Mouse (Mus musculus): ENCODE measurements at regions not wholly inside any gene's neighbourhood (a gene's known extent, or its start where the extent isn't known, plus 50 kb on each side); places are given as distances from the start of the nearest gene placed in this dataset.
A peak's percentile ranks its signal among the peaks of the same experiment; 100 is the strongest.

DNA sequence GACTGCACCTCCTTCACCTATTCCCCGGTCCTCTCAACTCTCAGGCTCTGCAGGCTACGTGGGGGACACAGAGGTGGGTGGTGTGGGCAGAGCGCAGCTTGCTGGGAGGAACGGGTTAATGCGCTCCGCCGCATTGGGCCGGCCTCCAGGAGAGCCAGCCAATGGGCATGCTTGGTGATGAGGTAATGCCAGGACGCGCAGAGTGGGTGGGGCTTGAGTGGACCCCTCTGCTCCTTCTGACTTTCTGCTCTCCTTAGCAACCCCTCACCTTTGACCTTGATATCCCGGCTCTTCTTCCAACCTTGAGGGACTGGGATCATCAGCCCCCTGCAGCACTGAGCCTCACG lies 85.2 kb downstream of the 1700001O22Rik start:
- peak; percentile 69 to 87 for DNase-seq (ENCODE audit: low spot score in 2 of 2)

DNA sequence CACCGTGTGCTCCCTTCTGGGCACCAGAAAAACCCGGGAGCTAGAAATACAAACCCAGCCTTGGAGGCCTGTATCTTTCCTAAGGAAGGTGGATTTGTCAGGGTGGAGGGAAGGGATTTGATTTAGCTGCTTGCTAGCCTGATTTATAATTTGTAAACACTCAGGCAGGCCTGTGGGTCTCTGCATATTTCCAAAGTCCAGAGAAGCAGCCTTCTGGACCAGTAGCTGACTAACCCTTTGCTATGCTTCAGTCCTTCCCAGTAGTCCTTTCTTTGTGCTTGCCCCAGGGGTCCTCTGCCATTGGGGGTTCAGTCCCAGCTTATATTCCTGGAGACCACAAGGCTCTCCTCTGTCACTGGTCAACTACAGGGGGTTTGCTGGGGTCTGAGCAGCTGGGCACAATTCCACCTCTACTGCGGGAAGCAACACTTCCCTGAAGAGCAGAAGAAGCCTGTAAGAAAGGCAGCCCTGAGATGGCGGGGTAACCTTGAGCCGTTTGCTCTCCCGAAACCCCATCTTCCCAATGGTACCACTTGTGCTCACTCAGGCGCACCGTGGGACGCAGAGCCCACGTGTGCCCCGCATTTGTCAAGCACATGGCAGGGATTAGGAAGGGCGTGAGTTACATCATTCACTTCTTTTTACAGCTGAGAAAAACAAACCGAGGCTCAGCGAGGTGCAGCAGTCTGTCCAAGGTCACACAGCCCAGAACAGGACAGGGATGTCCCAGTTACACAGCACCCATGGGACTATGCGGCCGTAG lies 85.7 kb downstream of the 1700001O22Rik start:
- DNase-seq (ENCODE audit: low spot score in 2 of 2) = no peak

DNA sequence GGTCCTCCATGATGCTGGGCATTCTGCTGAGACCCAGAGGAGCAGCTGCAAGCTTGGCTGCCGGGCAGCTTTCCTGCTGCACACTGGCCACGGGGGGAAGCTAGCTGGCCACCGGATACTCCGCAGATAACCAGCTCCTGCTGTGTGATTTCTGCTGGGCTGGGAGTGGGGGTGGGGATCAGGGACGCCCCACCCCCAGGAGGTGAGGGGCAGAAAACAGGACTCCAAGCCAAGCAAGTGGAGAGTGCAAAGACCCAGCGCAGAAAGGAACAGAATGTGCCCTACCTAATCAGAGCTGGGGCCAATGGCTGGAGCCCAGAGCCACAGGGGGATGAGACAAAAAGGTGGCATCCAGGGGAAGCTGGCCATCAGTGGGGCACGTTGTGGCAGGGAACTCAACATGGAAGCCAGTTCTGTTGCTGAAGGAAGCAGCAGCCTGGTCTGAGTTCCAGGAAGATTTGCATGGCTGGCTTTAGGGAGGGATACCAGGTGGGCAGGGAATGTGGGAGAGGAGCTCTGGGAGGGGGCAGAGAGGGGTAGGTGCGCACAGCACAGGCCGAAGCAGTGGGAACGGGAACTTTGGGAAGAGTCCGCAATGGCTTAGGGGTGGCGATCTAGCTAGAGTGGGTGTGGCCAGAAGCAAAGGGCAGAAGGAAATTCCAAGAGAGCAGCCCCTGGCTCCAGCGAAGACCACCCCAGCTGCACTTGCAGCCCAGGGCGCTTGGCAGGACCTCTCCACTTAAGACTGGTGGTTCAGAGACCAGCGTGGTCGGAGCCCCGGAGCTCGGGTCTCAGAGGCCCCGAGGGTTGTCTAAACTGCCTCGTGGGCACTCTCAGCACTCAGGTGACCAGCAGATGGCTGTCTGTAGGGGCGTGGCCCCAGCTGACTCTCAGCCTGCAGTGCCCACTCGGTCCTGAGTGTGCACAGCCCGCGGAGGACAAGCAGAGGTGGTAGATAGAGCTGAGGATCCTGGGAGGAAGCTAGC lies 86.6 kb downstream of the 1700001O22Rik start:
- peak in 1 of 2 experiments; percentile 56 for DNase-seq (ENCODE audit: low spot score in 2 of 2)

DNA sequence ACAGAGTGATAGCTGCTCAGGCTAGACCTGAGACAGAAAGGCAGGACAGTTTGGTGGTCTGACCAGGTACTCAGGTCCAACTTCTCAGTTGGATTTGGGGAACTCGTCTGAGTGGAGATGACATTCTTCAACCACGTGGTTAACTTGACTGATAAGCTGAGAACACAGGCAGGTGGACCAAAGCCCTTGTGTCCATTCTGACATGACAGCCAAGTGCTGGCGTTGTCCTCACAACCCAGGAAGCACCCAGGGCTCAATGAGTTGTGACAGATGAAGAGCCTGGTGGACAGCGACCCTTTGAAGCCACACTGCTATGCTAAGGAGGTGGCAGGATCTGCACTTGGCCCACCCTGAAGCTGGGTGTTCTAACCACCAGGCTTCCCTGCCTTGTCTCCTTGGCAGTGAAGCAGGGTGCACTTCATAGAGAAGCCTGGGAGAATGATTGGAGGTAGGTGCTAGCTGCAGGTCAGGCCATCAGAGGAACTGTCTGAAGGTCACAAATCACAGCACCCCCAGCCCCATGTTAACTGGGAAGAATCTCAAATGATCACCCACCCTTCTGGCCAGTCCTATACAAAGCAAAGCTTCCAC lies 87.6 kb downstream of the 1700001O22Rik start:
- no peak for DNase-seq (ENCODE audit: low spot score in 2 of 2)

DNA sequence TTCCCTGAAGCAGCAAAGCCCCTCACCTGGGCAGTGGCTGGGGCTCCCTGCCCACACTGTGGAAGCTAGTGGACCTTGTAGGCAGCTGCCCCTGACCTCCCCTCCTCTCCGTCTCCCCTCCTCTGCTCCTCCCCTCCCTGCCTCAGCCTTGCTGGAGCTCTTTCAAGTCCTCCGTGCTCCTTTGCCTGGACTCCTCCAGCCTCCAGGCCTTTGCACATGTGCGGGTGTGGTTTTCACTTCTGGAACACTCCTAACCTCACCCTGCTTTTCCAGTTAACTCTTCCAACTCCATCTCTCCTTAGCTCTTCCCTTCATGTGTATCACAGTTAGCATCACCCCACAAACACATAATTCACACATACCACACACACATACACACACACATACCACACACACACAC lies 89.9 kb downstream of the 1700001O22Rik start:
- no peak for DNase-seq (ENCODE audit: low spot score in 2 of 2)

DNA sequence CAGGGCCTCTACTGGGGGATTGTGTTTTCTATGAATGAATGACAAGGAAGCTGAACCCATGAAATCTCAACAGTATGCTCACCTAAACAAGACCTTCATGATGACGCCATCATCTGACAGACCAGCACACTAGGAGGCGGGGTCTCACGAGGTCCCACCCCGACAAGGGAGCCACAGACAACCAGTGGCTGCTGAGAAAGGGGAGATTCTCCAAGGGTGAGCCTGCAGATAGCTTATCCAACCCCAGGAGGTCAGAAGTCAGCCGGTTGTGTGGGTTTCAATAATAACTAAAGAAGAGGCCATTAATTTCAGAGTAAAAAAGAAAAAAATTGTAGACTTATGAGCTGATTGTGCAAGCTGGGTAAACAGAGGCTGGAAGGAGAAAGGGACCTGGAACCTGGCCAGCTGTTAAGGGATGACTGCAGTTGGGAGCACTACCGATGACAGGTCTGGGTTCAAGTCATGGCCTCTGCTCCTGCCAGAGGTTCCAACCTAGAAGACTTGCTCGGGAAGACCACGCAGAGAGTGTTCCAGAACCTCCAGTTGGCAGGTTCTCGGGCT lies 90.5 kb downstream of the 1700001O22Rik start:
- DNase-seq (ENCODE audit: low spot score in 2 of 2) = no peak

DNA sequence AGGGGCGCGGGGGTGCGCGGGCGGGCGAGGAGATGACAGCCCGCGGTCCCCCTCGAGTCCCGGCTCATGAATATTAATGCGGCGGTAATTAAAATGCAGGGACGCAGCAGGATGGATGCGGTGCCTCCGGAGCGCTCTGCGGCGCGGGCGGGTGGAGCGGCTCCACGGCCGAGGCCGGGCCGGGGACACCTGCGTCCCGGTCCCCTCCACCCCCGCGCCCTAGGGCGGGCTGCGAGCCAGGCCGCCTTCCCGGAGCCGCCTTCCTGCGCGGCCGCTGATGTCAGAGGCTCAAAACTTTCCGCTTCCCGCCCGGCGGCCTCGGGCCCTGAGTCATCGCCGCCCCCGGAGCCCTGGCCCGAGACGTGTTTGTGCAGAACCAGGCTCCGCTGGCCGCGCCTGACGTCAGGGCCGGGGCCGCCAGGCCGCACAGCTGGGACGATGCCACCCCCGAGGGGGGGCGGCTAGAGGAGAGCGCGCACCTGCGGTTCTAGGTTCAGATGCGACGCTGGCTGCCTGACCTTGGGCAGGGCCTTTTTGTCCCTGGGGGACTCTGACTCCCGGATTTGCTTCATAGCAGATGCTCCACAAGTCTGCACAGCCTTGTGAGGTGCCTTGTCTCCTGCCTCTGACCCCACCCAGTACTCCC lies 91.5 kb downstream of the 1700001O22Rik start:
- peak; percentile 84 to 90 for DNase-seq (ENCODE audit: low spot score in 2 of 2)

DNA sequence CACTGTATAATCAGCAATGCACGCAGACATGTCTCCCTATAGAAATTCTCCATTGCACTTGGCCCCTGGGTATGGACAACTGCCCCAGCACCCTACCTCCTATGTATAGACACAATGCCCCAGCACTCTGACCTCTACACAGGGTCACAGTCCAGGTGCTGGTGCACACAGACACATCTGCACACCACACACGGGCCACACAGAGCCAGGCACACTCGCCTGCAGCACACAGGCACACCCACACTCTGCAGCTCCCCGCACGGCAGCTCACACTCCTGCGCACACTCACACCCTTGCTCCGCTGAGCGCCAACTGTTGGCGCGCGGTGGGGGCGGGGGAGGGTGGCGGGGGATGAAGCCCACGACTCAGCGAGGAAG lies 92.0 kb downstream of the 1700001O22Rik start:
- DNase-seq (ENCODE audit: low spot score in 2 of 2) = no peak

DNA sequence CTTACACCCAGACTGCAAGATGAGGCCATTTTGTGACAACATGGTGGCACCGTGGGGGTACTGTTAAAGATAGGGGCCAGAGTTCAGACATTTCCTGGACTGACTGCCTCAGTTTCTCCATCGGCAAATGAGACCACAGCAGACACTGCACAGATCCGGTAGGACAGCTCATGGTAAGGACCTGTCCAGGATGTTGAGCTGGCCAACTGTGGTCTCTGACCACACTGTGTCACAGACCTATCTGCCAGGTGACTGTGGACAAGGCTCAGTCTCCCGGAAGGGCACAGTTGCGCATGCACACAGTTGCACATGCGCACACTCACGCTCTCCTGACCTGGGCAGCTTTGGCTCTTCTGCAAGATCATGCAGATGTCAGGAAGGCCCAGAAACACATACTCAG lies 92.6 kb downstream of the 1700001O22Rik start:
- DNase-seq (ENCODE audit: low spot score in 2 of 2) = no peak

DNA sequence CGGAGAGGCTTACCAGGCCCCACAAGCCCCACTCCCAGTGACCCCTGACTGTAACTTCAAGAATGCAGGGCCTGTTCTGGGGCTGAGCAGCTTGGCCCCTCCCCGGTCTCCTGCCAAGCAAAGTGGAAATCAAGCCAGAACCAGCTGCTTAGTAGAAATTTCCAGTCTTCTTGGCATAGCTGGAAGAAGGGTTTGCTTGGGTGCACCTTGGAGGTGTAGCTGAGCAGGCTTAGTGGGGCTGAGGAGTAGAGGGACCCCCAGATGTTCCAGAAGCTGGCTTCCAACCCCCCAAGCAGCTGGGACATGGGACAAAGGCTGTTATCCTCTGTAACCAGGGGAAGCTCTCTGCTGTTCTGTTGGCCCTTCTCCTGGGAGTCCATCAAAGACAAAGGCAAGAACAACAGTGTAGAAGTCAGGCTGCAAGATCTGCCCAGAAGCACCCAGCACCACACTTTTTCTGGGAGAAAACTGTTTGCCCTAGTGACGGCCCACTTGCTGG lies 94.0 kb downstream of the 1700001O22Rik start:
- no peak for DNase-seq (ENCODE audit: low spot score in 2 of 2)

DNA sequence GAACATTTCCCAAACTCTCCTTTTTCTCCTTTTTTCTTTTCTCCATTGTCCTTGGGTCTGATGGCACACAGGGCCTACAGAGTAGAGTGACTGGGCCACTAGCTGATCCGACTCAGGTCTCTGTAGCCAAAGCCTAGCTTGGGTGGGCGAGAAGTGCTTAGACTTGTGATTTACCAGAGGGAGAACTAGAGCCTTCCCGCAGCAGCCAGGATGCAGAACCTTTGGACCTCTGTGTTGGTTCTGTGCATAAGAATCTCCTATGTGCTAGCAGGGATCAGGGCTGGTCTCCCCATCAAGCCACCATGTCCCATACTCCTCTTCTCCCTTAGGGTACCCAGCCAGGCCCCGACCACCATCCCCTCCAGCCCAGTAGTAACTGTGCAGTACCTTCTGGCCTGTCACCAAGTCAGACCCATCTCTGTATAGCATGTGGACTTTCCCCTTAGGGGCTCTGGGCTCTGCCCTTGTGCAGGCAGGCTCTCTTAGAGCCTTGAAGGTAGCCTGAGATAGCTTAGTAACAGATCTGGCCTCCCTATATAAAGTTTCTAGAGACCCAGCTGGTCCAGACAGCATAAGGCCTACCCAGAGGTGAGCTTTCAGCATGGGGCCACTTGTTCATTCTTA lies 94.6 kb downstream of the 1700001O22Rik start:
- DNase-seq (ENCODE audit: low spot score in 2 of 2) = no peak

DNA sequence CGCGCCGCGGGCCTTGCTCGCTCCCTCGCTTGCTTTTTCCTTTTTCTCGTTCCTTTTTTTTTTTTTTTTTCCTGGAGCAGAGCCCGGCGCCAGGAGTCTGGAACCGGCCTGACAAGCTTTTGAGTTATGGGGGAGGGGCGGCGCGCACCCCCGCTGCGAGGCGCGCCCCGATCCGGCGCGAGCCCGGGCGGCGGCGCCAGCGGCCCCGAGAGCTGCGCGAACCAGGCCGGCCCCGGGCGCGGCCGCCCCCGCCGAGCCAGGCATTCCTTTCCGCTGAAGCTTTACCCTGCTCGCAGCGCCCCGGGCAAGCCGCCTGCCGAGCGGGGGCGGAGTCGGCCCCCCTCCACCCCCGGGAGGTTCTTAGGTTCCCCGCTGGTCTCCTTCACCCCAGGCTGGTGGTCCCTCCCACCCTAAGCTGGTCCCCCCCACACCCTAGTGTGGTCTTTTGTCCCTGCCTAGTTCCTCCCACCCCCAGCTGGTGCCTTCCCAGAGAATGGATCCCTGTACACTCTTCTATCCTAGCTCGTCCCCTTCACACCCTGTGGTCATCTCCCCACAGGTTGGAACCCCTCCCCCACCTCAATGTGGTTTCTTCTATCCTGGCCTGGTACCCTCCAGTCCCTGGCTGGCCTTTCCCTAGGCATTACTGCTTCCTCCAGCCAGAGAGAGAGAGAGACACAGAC lies 95.3 kb downstream of the 1700001O22Rik start:
- peak; percentile 80 to 87 for DNase-seq (ENCODE audit: low spot score in 2 of 2)

DNA sequence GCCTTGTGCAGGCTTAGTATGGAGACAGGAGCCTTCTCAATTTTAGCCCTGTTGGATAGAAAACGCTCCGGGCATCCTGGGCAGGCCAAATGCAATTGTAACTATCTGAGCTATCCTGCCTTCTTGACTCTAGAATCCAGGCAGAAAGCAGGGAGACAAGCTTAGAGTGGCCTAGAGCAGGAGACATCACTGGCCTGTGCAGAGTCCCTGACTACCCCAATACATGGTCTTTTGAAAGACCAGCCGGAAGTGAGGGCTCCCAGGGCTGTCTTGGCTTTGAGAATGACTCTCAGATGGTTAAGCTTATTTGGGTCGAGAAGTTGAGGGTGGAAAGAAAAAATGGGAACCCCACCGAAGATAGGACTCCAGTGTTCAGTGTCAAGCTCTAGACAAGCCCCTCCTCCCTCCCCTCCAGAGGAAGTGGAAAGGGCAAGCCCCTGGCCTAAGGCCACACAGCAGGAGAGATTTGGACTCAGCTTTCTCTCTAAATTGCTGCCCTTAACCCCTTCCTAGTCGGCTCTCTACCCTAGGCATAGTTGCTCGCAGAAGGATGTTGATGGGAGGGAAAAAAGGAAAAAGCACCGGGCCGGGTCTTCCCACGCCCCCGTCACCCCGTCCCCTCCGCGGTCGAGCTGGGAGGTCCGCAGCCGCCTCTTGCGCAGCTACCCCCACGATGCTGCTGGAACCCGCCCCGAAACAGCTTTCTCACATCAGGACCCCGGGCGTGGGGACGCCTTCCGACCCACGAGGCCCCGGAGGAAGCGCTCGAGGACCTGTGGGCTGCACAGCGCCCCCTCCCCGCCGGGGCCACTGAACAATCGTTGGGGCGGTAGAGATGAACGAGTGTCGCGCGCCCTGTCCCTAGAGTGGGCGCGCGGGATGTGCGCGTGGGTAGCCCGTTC lies 96.1 kb downstream of the 1700001O22Rik start:
- peak in 1 of 2 experiments; percentile 73 for DNase-seq (ENCODE audit: low spot score in 2 of 2)

DNA sequence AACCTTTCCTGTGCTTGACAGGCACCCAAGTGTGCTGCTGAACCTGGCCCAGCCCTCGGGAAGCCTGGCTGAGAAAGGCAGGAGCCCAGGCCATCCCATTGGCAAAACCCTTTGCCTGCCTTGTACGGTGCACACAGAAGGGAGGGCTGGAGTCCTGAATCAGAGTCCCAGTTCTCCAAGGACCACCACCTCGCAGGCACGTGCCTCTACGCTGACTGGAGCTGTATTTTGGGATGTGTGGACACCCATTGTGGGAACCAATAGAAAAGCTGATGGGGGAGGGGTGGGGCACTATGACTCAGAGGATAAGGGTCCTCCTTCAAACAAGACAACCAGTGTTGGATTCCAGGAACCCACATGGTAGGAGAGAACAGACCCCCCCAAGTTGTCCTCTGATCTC lies 97.4 kb downstream of the 1700001O22Rik start:
- no peak for DNase-seq (ENCODE audit: low spot score in 2 of 2)

DNA sequence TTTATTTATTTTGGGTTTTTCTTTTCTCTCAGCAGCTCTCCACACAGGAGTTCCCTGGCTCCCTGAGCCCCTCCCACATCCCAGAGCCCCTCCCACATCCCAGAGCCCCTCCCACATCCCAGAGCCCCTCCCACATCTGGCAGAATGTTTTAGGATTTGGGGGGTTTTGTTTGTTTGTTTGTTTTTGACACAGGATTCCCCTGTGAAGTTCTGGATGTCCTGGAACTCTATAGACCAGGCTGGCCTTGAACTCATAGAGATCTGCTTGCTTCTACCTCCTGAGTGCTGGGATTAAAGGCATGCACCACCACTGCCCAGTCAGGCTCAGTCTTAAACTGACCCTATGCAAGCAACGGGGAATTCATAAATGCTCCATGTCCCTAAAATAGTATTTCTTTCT lies 100.2 kb downstream of the 1700001O22Rik start:
- DNase-seq (ENCODE audit: low spot score in 2 of 2) = no peak

DNA sequence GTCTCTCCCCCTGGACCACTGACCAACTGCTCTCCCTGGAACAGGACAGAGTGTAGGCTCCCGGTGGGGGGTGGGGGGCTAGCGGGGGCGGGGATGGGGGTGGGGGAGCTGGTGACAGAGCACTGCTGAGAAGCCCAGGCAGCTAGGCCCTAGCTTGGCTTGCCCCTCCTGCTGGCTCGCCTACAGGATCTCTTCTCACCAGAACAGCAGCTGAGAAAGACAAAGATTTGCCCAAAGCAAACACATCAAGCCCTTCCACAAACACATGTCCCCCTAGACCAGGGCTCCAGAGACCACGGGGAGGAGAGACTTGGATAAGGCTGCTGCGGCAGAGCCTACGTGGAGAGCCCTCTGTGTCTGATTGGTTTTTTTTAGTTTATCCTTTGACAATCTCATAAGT lies 100.8 kb downstream of the 1700001O22Rik start:
- no peak for DNase-seq (ENCODE audit: low spot score in 2 of 2)

DNA sequence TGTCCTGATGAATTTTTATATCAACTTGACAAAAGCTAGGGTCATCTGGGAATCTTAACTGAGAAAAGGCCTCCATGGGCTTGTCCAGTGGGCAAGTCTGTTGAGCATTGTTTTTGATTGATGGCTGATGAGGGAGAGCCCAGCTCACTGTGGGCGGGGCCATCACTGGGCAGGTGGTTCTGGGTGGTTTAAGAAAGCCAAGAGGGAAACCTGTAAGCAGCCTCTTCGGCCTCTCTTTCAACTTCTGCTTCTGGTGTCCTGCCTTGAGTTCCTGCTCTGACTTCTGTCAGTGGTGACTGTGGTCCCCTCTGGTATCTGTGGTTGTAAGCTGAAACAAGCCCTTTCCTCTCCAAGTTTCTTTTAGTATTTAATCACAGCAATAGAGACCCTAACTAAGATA lies 102.6 kb downstream of the 1700001O22Rik start:
- no peak for DNase-seq (ENCODE audit: low spot score in 2 of 2)

DNA sequence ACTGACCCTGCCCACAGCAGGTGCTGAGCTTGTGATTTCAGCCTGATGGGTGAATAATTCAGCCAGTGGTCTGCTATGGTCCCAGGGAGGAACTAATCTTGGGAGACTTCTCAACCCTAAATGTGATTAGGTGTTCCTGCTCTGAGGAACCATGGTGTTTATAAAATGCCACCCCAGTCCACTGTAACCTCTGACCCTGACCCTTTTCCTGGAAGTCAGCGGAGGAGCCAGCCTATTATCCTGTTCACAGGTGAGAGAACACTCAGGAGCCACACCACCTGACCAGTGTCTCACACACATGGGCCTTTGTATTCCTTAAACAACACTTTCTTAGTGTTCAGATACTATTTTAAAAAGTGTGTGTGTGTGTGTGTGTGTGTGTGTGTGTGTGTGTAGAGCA lies 103.0 kb downstream of the 1700001O22Rik start:
- no peak for DNase-seq (ENCODE audit: low spot score in 2 of 2)

Data from gastrocnemius, postnatal 4 days (tissue).